Mouse (Mus musculus) forebrain, embryonic 14.5 days (tissue): ENCODE data around the gene Rgsl1. TPM values are rescaled to one million over a fixed set of nuclear protein-coding genes. Genes with fewer than 3 reads are reported as not detected.
A peak's percentile ranks its signal among the peaks of the same experiment; 100 is the strongest.

Experiments used
- ATAC-seq: fragments of 200-750 bp; cut with Nextera tagmentation; 2 replicates; pipeline ENCODE4 v1.8.0; 2017; ENCODE audit warnings: mild to moderate bottlenecking, moderate library complexity
- DNase-seq: peaks from one replicate; pipeline ENCODE4 v3.0.0-alpha.2; 2015; ENCODE audit warnings: low spot score
- H3K27ac ChIP-seq: fragments of 300-500 bp; sonication (generic); 2 replicates; pipeline ENCODE4 v1.5.1; 2014; ENCODE audit warnings: low read depth, mild to moderate bottlenecking, control low read depth, low read length, moderate library complexity
- H3K27me3 ChIP-seq: fragments of 300-500 bp; sonication (generic); replicated peaks from 2 replicates; pipeline ENCODE4 v1.6.1; 2014; ENCODE audit warnings: low read length, control low read depth, mixed read lengths; ENCODE audit not compliant: control insufficient read depth, insufficient read depth
- H3K36me3 ChIP-seq: fragments of 300-500 bp; sonication (generic); 2 replicates; pipeline ENCODE4 v1.6.1; 2014; ENCODE audit warnings: low read length, control low read depth; ENCODE audit not compliant: control insufficient read depth, insufficient read depth
- H3K4me1 ChIP-seq: fragments of 300-500 bp; sonication (generic); 2 replicates; pipeline ENCODE4 v1.6.1; 2014; ENCODE audit warnings: antibody characterized with exemption, low read length, control low read depth; ENCODE audit not compliant: control insufficient read depth, insufficient read depth
- H3K4me2 ChIP-seq: fragments of 300-500 bp; sonication (generic); 2 replicates; pipeline ENCODE4 v1.6.1; 2014; ENCODE audit warnings: mild to moderate bottlenecking, control low read depth, low read length
- H3K4me3 ChIP-seq: fragments of 300-500 bp; sonication (generic); 2 replicates; pipeline ENCODE4 v1.5.1; 2014; ENCODE audit warnings: low read depth, low read length, control low read depth
- H3K9ac ChIP-seq: fragments of 300-500 bp; sonication (generic); 2 replicates; pipeline ENCODE4 v1.6.1; 2014; ENCODE audit warnings: mild to moderate bottlenecking, low read length, control low read depth, moderate library complexity
- H3K9me3 ChIP-seq: fragments of 300-500 bp; sonication (generic); replicated peaks from 2 replicates; pipeline ENCODE4 v1.6.1; 2016; ENCODE audit warnings: low read length, control low read depth, mixed read lengths; ENCODE audit not compliant: control insufficient read depth
- WGBS: fragments of 180-500 bp; shearing (Covaris S2); extraction: QIAGEN DNeasy Blood & Tissue Kit; methylation state at CpG from one replicate; pipeline ENCODE4 v1.1.7; 2014; 5-methylcytosine and 5-hydroxymethylcytosine counted together
- polyA plus RNA-seq: library from polyadenylated mRNA; unstranded; fragments of >200 nt; fragmentation: Nextera tagmentation; extraction: Ambion mirVana; gene quantifications from 2 replicates; pipeline ENCODE4 v1.2.1, GENCODE M21; 2014

The Rgsl1 gene
- polyA plus RNA-seq, 1 experiment from 2014 or later: 0.34 TPM

- Histone ChIP-seq H3K27me3 (no peaks in the 10 kb centered on the region), H3K4me1 (no peaks in the 10 kb centered on the region), H3K27ac (no peak overlapping the region), H3K9ac (no peak overlapping the region), H3K9me3 (no peaks in the 10 kb centered on the region), H3K4me2 (no peak overlapping the region), H3K4me3 (no peak overlapping the region), H3K36me3 (no peaks in the 10 kb centered on the region)
- ATAC-seq (no peak), DNase-seq (no peak)
- 84% methylated on average over 3 of the region's 3 CpGs for WGBS
These were observed 49.7 kb downstream of the Rgsl1 start for GRCm38 (mm10) chr1:153794241-153794640.

GRCm38 (mm10) chr1:153790708-153791107 lies 53.2 kb downstream of the Rgsl1 start:
- no peak for ATAC-seq
- Histone ChIP-seq H3K4me2 (no peak overlapping the region), H3K27me3 (no peaks in the 10 kb centered on the region), H3K4me1 (no peaks in the 10 kb centered on the region), H3K36me3 (no peaks in the 10 kb centered on the region), H3K9ac (no peak overlapping the region), H3K9me3 (no peaks in the 10 kb centered on the region), H3K27ac (no peak overlapping the region), H3K4me3 (no peak overlapping the region)
- no peak for DNase-seq
- WGBS: 50% methylated on average over 2 of the region's 2 CpGs

- H3K4me3 ChIP-seq: no peak overlapping the region
- ATAC-seq: no peak
These were observed 58.3 kb downstream of the Rgsl1 start for GRCm38 (mm10) chr1:153785608-153786007.

GRCm38 (mm10) chr1:153783339-153783738 lies 60.6 kb downstream of the Rgsl1 start:
- Histone ChIP-seq H3K27ac (no peak overlapping the region), H3K9ac (no peak overlapping the region), H3K4me2 (no peak overlapping the region), H3K27me3 (no peaks in the 10 kb centered on the region), H3K4me1 (no peaks in the 10 kb centered on the region), H3K9me3 (no peaks in the 10 kb centered on the region), H3K36me3 (no peaks in the 10 kb centered on the region), H3K4me3 (no peak overlapping the region)
- WGBS: 43% methylated on average over 1 of the region's 1 CpGs
- no peak for ATAC-seq
- no peak for DNase-seq

More at GRCm38 (mm10) chr1:153785608-153786007, 58.3 kb downstream of the Rgsl1 start:
- no peak for DNase-seq
- no peaks in the 10 kb centered on the region for H3K27me3 ChIP-seq
- no peak overlapping the region for H3K27ac ChIP-seq
- no peak overlapping the region for H3K9ac ChIP-seq
- no peaks in the 10 kb centered on the region for H3K36me3 ChIP-seq
- H3K4me1 ChIP-seq: no peaks in the 10 kb centered on the region
- WGBS: 87% methylated on average over 4 of the region's 4 CpGs
- no peaks in the 10 kb centered on the region for H3K9me3 ChIP-seq
- no peak overlapping the region for H3K4me2 ChIP-seq

- Histone ChIP-seq H3K27me3 (no peaks in the 10 kb centered on the region), H3K9ac (no peak overlapping the region), H3K27ac (no peak overlapping the region), H3K4me2 (no peak overlapping the region), H3K9me3 (no peaks in the 10 kb centered on the region), H3K4me1 (no peaks in the 10 kb centered on the region), H3K4me3 (no peak overlapping the region), H3K36me3 (no peaks in the 10 kb centered on the region)
- DNase-seq (no peak), ATAC-seq (no peak)
- 90% methylated on average over 10 of the region's 10 CpGs for WGBS
These were observed 65.7 kb downstream of the Rgsl1 start for GRCm38 (mm10) chr1:153778205-153778604.

GRCm38 (mm10) chr1:153776257-153776656 lies 67.7 kb downstream of the Rgsl1 start:
- no peak overlapping the region for H3K4me3 ChIP-seq
- 83% methylated on average over 7 of the region's 7 CpGs for WGBS
- no peaks in the 10 kb centered on the region for H3K27me3 ChIP-seq
- H3K9ac ChIP-seq: no peak overlapping the region
- H3K36me3 ChIP-seq: no peaks in the 10 kb centered on the region
- H3K9me3 ChIP-seq: no peaks in the 10 kb centered on the region
- no peak overlapping the region for H3K4me2 ChIP-seq
- ATAC-seq (no peak; the same call in 1 of the 2 replicates), DNase-seq (peak; percentile 42)
- H3K4me1 ChIP-seq: no peaks in the 10 kb centered on the region
- H3K27ac ChIP-seq: no peak overlapping the region

- ATAC-seq (no peak), DNase-seq (no peak)
- Histone ChIP-seq H3K4me1 (no peaks in the 10 kb centered on the region), H3K27ac (no peak overlapping the region), H3K4me2 (no peak overlapping the region), H3K27me3 (no peaks in the 10 kb centered on the region), H3K9me3 (no peaks in the 10 kb centered on the region), H3K4me3 (no peak overlapping the region), H3K36me3 (no peaks in the 10 kb centered on the region), H3K9ac (no peak overlapping the region)
- WGBS: 93% methylated on average over 6 of the region's 6 CpGs
These were observed 68.8 kb downstream of the Rgsl1 start for GRCm38 (mm10) chr1:153775174-153775573.

- WGBS: 92% methylated on average over 1 of the region's 1 CpGs
- Histone ChIP-seq H3K27me3 (no peaks in the 10 kb centered on the region), H3K4me3 (no peak overlapping the region), H3K9ac (no peak overlapping the region), H3K36me3 (no peaks in the 10 kb centered on the region), H3K9me3 (no peaks in the 10 kb centered on the region), H3K27ac (no peak overlapping the region), H3K4me1 (no peaks in the 10 kb centered on the region), H3K4me2 (no peak overlapping the region)
- DNase-seq (no peak), ATAC-seq (no peak)
These were observed 73.2 kb downstream of the Rgsl1 start for GRCm38 (mm10) chr1:153770776-153771167.

GRCm38 (mm10) chr1:153769998-153770775 lies 73.8 kb downstream of the Rgsl1 start:
- 88% methylated on average over 10 of the region's 10 CpGs for WGBS

More at GRCm38 (mm10) chr1:153769998-153770775, 73.8 kb downstream of the Rgsl1 start:
- ATAC-seq: no peak
- Histone ChIP-seq H3K4me3 (no peak overlapping the region), H3K27me3 (no peaks in the 10 kb centered on the region), H3K9me3 (no peaks in the 10 kb centered on the region), H3K36me3 (no peaks in the 10 kb centered on the region), H3K9ac (no peak overlapping the region), H3K27ac (no peak overlapping the region), H3K4me1 (no peaks in the 10 kb centered on the region), H3K4me2 (no peak overlapping the region)
- DNase-seq: no peak
